Mouse (Mus musculus) pancreas, adult 10 weeks (tissue): ENCODE data around the gene Rer1. TPM values are rescaled to one million over a fixed set of nuclear protein-coding genes. Genes with fewer than 3 reads are reported as not detected.

Experiments
- polyA plus RNA-seq: library from polyadenylated mRNA; stranded (reverse); fragments of 350-450 nt; fragmentation: Illumina TruSeq; extraction: RNeasy Lipid Tissue Mini Kit (QIAGEN cat#74804); gene quantifications from one replicate; pipeline ENCODE4 v1.2.3, GENCODE M21; 2015; ENCODE audit warnings: low read depth, low replicate concordance; ENCODE audit not compliant: insufficient read depth

Rer1 gene
- 28.9 TPM for polyA plus RNA-seq

DNA sequence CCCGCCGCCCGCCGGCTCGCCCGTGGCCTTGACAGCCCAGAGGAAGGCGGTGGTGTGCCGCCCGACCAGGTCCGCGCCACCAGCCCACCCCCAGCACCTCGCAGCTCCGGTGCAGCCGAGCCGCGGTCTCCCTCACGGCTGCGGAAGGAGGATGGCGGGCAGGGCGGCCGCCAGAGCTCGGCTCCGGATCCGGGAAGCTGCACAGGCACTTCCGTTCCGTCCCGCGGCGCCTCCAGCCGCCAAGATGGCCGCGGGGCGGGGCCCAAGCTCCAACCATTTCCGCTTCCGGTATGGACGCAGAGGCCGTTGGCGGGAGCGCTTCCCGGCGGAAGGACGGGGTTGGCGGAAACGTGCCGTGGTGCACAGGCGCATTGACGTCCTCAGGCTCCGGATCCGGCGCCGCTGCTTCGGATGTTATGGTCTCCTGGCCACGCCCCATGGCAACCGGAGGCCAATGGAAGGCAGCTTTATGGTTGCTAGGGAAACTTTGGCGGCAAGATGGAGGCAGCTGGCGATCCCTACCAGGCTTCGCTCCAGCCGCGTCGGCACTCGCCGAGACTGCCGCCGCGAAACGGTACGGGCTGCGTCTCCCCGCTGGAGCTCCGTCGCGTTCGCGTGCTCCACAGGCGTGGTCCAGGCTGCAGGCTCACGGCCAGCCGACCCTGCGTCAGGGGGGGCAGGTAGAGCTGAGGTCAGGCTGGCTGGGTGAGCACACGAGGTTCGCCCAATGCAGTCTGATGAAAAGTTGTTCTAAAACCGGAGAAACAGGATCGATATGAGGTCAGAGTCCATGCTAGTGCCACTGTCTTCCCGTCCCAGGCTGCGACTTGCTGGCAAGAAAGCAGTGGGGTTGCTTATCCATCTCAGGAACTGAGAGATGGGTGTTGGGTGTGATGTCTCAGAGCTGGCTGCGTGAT is at the start of gene Rer1, which contains the start of gene Morn1:
Rer1 (minus strand) TSS at position 275 of the 917 bp plus-strand sequence.
Morn1 (plus strand) TSS at position 470 of the 917 bp plus-strand sequence.

GRCm38 (mm10) chr4:155066834-155067522 is 19.2 kb downstream of the Rer1 start, which contains the start of gene Pex10:
Gene Pex10 (plus strand): TSS chr4:155067016.

DNA sequence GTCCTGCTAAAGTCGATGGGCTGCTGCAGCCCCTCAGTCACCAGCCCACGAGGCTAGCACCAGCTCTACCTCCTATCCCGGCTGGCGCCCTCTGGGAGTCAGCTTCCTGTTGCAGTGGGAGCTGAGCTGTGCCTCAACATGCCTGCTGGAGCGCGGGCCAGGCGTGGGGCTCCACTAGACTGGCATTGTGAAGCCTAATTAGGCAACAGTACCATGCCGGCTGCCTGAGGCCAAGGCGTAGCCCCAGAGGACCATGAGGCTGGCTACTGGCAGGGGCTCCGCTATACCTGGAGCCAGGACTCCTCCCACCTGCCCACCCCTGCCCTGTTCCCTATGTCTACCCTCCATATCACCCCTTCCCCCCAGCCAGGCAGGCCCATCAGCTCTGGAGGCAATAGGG is 29.5 kb downstream of the Rer1 start, which contains the start of gene Plch2:
Plch2 (minus strand) TSS at position 61 of the 400 bp plus-strand sequence.

Other genes starting within 250 kb of the Rer1 start
- gene Ttc34, start 248.9 kb downstream of the Rer1 start, polyA plus RNA-seq: not detected
- not detected for gene Mmel1, start 216.8 kb downstream of the Rer1 start, polyA plus RNA-seq
- 8.4 TPM for gene Fam213b, start 187.2 kb downstream of the Rer1 start, polyA plus RNA-seq
- 1.5 TPM for gene Tnfrsf14, start 157.8 kb downstream of the Rer1 start, polyA plus RNA-seq
- not detected for gene Hes5, start 125.5 kb downstream of the Rer1 start, polyA plus RNA-seq
- gene Pank4, start 122.3 kb downstream of the Rer1 start, polyA plus RNA-seq: 13.5 TPM
- gene Plch2, start 29.6 kb downstream of the Rer1 start, polyA plus RNA-seq: 0.98 TPM
- gene Pex10, start 19.4 kb downstream of the Rer1 start, polyA plus RNA-seq: 4.4 TPM
- 1.4 TPM for gene Morn1, start 195 bp upstream of the Rer1 start, polyA plus RNA-seq
- 15.0 TPM for gene Ski, start 136.2 kb upstream of the Rer1 start, polyA plus RNA-seq
- gene Faap20, start 163.4 kb upstream of the Rer1 start, polyA plus RNA-seq: 16.6 TPM